Mouse (Mus musculus) natural killer cell, adult 2 months (primary cell): Measurements from ENCODE around the gene Gm3045.

Experiments used
- DNase-seq, 2 experiments: peaks; one replicate each; pipeline ENCODE4 v3.0.0; 2022; ENCODE audit warnings: low spot score in 2 of 2

Gm3045 gene

DNA sequence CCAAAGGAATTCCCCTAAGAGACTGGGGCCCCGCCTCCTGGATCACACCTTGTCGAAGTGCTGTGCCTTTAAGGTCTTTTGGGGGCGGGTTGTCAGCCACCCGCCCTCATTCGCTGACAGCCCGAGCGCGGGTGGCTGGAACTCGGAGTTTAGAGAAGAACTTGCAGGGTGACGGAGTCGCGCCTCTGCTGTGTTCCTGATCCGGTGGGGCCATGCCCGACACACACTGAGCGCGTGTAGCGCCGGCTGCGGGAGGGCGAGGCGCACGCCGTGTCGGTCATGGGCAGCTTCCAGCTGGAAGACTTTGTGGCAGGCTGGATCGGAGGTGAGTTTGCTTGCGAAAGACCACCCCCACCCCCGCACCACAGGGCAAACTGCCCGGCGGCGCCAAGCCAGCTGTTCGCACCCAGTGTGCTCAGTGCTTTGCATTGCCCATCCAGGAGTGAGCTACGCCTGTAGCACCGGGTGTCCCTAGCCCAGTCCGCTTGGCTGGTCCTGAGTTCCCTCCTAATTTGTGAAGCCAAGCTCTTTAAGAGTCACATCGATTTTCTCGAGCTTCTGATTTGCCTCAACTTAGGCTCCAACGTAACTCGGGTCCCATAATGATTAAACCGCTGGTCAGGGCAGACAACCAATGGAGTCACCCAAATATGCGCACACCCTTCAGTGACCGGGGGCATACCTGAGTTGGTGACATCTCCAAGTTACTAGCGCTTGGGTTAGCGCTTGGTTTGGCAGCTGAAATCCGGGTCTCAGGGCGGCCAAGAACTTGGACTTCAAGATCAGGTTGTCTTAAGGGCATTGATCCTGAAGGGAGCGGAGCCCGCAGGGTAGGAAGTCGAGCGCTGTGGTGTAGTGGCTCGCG is 12.0 kb downstream of the Gm3045 start, which contains the start of gene Slc25a48:
Gene Slc25a48, plus strand, starts transcription at position 145 of the 865 bp plus-strand sequence.
- no peak for DNase-seq

DNA sequence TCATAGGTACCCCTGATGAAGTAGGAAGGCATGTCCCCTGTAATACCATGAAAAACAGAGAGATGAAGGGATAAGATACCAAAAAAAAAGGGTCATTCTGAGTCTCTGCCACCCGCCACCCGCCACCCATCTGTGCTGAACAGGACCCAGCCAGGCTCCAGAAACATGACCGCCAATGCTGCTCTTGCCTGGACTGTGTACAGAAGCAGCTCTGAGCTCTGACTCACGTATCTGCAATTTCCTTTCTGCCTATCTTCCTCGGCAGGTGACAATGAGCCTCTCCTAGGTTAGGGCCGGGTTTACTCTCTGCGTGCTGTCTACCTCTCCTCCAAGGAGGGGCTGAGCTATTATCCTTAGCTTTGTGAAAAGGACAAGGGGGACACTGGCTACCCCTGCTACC is 17.0 kb downstream of the Gm3045 start:
- DNase-seq = no peak

DNA sequence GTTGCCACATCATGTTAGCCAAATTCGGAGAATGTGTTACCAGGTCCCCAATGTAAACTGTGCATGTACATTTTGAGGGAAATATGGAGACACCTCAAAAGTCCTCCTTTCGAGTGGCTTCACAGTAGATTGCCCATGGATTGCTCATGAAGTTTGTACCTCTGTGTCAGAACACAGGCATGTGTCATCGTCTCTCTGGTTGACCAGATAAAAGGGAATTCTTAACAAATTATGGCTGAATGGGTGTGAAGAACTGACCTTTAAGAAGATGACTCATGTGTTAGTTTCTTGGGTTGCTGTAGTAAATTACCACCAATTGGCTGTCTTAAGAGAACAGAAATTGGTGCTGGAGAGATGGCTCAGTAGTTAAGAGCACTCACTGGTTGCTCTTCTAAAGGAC is 17.7 kb downstream of the Gm3045 start:
- no peak for DNase-seq

DNA sequence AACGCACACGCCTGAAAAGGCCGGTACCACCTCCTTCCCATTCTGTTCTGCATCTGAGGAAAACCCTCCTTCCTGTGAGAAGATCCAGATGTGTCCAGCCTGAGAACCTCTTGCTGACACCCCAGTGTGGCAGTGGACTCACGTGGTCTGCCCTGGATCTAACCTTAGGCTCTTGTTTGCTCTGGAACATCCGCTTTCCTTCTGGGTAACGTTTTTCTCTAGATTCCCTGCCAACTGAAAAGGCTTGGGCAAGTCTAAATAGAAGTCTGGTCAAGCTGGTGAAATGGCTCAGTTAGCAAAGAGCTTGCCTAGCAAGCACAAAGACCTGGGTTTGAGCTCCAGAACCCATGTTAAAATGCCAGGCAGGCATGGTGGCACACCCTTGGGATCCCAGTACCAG is 18.6 kb downstream of the Gm3045 start:
- DNase-seq = no peak

DNA sequence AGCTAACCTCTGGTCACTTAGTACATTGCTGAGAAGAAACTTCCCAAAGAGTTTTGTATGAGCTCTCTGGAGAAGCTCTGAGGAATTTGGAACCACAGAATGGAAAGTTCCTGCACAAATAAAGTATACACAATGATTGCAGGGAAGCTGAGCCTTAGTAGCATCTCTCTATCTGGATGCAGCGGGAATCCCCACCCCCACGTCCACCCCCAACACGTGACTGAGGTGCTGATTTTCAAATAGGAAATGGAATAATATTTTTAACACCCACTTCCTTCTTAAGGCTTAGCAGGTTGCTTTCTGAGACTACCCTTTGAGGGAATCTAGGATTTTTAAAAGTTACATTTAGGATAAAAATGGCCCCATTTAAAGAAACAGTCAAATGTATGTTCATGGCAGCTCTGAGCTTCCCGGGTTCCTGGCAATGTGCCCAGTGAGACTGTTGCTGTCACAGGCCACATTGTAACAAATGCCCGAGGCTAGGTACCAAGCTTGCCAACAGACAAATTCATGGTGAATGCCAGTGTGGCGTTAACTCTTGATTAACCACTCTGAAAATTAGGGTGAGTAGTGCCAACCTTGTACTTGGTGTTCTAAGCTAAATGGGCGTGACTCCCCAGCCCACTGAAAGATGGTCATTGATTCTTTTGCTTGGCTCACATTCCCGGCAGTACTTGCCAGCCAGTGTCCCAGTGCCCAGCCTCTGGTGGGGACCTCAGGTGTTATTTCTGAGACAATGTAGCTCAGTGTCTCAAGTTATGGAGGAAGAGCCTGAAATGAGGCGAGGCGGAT is 23.0 kb downstream of the Gm3045 start:
- DNase-seq = no peak

DNA sequence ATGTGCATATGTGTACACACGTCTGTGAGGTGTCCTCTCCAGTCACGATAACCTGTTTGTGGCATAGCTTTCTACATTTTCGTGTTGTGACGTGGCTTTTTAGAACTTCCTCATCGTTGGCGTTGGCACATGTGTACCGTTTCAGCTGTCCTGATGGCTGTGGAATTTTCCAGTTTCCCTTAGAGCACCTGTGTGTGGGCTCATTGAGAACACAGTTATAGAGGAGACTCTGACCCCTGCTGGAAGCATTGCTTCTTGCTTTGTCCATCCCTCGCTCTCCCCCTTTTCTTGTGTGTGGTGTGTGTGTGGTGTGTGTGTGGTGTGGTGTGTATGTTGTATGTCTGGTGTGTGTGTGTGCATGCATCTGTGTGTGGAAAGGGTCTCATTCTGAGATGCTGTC is 23.6 kb downstream of the Gm3045 start:
- no peak for DNase-seq

DNA sequence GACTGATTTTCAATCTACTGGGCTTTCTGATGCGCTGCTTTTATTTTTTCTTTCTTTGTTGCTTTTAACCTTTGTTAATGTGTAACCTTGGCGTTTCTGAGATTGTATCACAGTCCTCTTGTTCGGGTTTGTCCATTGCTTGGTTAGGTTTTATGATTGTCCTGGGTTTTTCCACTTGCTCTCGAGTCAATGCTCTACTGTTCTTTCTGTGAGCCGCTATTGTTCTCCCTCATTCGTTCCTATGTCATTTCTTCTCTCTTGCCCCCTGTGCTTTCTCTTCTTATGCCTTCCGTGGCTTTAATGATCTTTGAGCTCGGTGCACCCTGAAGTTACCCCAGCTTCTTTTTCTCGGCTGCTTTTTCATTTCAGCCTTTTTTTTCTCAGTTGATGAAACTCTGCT is 31.6 kb downstream of the Gm3045 start:
- DNase-seq = no peak

DNA sequence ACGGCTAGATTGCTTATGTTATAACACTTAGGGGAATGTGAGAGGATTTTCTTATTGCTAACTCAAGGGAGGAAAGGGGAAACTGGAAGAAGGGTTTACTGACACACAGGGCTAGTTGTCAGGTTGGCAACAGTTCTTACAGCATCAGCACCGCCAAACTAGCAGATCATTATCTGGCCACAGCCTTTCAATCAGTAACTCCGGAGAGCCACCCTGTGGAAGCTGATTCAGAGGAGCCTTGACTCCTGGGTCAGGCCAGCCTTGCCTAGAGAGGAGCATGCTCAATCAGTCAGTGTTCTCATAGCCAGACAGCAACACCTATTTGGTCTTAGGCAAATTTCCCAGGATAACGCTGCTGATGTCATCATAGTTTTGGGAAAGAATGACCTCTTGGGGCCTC is 35.1 kb downstream of the Gm3045 start:
- no peak for DNase-seq

DNA sequence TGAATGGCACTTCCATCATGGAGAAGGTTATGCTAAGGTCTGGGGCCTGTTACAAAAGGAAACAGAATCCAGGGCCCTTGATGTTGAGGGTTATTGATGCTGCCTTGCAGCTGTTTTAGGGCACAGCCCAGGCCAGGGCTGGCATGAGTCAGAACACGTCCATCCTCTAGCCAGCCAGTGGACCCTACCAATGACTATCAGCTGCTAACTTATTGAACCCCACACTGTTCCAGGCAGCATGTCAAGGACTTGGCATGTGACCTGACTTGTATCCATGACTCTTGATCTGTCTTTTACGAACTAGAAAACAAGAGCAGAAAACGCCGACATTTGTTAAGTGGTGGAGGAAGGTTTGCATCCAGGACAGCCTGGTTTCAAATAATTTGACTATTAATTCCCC is 36.4 kb downstream of the Gm3045 start:
- DNase-seq = no peak

DNA sequence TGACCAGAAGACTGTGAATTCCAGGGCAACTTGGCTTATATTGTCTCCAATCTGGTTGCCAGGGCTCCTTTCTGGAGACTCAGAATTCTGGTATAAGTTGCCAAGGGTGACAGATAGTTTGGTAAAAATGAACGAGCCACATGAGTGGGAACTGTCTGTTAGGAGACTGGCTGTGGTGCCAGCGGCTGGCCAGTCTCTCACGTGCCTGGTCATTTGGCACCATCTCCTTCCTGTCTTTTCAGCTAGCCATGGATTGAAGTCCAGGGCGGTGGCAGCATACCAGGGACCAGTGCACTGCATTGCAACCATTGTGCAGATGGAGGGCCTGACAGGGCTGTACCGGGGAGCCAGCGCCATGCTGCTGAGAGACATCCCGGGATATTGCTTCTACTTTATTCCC is 36.9 kb downstream of the Gm3045 start:
- no peak for DNase-seq

DNA sequence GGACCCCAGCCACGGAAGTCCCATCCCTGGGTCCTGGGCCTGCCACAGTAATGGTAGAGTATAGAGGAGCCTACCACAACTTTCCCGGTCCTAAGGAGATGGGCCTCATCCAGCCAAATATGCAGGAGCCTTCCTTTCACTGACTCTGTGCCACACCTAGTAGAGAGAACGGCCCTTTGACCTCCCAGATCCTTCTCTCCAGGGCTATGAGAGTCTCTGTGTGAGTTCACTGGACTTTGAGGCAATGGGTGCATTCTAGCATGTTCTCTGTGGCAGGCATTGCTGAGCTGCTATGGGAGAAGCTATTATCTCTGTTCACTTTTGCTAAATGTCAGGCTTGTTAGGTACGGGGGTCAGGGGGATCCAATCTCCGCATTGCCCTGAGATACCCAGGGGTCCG is 37.4 kb downstream of the Gm3045 start:
- no peak for DNase-seq

DNA sequence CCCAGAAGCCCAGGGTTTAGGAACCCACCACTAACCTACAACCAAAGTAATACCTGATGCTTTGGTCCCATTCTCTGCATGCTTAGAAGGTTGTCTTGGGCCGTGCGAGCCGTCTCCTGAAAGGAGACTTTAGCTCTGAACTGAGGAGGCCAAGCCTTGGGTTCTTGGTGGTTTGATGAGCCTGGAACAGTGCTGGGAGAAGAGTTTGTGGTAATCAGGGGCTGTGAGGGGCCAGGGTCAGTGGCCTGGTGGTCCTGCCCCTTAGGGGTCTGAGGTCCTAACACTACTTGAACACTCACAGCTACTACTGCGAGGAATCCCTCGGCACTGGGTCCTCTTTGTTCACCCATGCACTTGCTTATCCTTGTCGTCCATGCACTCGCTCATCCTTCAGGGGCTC is 41.4 kb downstream of the Gm3045 start:
- no peak for DNase-seq

DNA sequence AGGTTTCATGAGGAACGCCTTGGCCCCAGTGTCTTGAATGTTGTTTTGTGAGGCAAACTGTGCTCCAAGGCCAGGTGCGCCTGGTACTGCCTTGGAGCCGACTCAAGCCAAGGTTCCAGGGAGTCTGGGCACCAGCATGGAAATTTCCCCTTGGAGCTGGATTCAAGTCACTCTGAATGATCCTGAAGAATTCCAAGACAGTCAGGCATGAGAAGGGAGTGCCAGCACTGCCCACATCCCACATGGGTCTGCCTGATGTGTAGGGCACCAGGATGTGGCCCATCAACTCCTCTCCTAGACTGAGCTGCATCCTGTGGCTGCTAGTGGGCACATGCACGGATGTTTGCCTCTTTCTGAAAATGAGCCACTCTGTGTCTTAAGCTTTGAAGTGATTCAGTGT is 42.1 kb downstream of the Gm3045 start:
- DNase-seq = no peak

DNA sequence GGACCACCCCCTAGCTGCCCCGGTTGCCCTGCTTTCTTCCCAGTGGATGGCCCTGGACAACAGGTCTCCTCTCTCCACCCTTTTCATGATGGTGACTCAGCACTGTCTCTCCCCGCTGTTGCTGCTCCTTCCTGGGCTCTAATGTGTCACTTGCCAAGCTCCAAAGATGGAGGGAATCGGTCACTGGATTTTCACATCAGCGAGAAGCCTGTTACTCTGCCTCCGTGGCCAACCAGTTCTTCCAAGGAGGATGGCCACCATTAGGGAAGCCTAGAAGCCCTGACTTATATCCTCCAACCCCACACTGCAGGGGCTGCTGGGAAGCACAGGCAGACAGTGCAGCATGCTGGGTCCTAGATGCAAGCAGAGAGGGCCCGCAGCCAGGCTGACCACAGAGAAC is 44.8 kb downstream of the Gm3045 start:
- no peak for DNase-seq

DNA sequence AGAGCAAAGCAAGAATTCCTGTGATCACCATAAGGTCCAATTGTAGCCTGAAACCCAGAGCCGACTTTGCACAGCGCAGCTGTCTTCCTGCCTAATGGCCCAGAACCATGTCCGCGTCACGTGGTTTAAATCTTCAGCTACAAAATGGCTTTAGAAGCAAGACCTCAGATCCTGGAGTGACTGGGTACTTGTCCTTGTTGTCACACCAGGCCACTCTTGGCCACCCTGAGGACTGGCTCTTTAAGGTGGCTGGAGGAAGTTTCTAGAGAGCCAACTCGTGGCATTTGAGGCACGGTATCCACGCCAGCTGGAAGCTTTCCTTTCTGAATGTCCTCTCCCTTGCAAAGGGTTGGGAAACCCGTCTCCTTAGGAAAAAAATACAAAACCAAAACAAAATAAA is 45.6 kb downstream of the Gm3045 start:
- DNase-seq = no peak

DNA sequence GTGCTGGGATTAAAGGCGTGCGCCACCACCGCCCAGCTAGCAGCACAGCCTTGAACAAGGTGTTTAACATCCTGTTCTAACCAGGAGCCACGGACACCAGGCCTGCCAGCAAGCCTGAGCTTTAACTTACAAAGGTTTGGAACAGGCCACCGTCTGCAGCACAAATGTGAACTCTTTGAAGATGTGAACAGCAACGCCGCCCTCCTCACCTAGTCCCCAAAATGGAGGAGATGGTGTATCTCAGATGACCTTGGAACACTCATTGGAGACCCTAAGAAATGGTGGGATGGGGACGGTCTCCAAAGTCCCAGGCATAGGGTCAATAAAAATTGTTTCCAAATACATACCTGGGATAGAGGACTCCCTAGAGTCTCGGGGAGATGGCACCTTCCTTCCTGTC is 46.3 kb downstream of the Gm3045 start:
- no peak for DNase-seq

DNA sequence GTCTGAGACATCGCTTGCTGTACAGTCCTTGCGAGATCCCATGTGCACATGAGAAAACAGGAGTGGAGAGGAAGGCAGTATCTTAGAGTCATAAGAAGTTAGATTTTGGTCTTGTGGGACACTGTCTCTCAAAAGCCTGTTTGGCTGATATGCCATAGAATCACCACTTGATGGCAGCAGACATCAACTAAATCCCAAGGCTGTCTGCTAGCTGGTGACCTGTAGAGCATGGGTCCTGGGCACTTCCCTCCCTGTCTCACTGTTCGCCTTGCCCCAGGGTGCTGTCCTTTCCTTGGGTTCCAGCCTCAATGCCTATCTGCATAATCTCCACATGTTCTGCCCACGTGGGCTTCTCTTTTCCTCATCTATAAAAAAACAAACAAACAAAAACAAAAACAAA is 49.0 kb downstream of the Gm3045 start:
- peak; percentile 4 to 41 for DNase-seq

DNA sequence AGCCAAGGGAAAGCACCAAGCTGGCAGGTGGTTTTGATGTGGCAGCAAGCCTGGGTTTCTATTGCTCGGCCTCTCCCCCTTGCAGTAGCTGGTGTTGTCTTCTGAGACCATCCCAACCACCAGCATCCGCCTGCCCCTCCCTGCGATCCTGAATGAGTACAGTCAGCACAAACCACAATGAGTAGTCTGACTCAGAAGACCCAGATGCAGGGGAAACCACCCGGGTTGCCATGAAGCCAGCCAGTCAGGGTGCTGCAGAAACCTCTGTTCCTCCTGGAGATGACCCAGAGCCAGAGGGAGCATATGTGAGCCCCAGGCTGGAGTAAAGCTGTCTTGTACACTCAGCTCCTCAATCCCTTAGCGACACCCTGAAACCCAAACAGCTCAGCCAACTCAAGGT is 50.4 kb downstream of the Gm3045 start:
- peak; percentile 69 to 72 for DNase-seq

DNA sequence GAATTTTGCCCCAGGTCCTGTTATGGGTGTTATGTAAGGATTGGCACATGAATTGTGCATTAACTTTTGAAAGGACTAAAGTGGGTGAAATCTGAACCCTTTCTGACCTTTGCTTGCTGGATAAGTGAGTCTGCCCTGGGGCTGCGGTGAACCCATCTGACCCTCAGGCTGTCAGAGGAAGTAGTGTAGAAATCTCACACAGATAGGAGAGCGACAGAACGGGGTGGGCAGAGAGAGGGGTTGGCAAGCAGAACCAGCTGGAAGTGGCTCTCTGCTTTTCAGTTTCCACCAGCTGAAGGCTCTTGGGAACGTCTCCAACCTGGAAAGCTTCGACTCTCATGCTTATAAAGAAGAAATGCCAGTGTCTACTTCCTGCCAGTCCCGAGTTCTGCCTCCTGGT is 50.9 kb downstream of the Gm3045 start:
- peak in 1 of 2 experiments; percentile 6 for DNase-seq

DNA sequence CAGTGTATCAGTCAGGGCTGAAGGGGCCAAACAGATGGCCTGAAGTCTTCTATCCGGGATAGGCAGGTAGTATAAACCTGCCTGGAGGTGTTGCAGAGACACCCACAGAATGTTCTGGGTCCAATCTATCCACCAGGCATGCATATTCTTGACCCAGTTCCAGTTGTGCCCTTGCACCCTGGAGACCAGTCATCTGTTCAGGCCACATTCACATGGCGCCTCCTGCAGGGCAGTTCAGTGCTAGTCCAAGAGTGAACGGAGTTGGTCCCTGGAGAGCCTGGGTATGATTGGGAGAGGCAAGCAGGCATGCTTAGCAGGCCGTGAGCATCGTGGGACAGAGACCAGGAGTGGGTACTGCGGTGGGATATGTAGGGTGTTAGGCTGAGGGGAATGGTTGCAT is 51.6 kb downstream of the Gm3045 start:
- no peak for DNase-seq

DNA sequence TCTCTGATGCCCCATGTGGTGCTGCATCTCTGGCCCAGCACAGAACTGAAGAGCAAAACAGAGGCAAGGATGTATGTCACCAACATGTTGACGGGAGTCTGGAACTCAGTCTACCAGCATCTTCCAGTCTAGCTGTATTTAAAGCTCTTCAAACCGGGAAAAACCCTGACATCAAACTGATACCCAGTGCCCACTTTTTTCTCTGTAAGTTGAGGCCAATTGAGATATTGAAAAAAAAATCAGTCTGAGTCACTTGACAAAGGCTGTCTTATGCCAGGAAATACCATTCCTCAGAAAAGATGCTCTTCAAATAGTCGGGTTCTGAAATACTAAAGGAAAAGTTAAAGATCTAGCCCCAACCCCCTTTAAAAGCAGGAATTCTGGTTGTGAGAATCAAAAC is 55.8 kb downstream of the Gm3045 start, which contains the start of gene Il9:
Gene Il9, minus strand, starts transcription at position 101 of the 400 bp plus-strand sequence.
- DNase-seq = no peak
